Mouse (Mus musculus) stomach, postnatal 0 days (tissue): ENCODE results near the gene Gipr. TPM values are rescaled to one million over a fixed set of nuclear protein-coding genes. Genes with fewer than 3 reads are reported as not detected.

Source experiments
- ATAC-seq: fragments of 200-750 bp; cut with Nextera tagmentation; 2 replicates; pipeline ENCODE4 v1.8.0; 2017; ENCODE audit not compliant: low FRiP score, low TSS enrichment
- DNase-seq: peaks from one replicate; pipeline ENCODE4 v3.0.0-alpha.2; 2016; ENCODE audit warnings: low spot score
- H3K27ac ChIP-seq: fragments of 300-500 bp; sonication (generic); replicated peaks from 2 replicates; pipeline ENCODE4 v1.5.1; 2014; ENCODE audit warnings: mild to moderate bottlenecking, control low read depth
- H3K27me3 ChIP-seq: fragments of 300-500 bp; sonication (generic); 2 replicates; pipeline ENCODE4 v1.6.1; 2014; ENCODE audit warnings: low read length; ENCODE audit not compliant: control insufficient read depth, insufficient read depth
- H3K36me3 ChIP-seq: fragments of 300-500 bp; sonication (generic); 2 replicates; pipeline ENCODE4 v1.6.1; 2014; ENCODE audit warnings: low read length, mixed read lengths; ENCODE audit not compliant: control insufficient read depth, insufficient read depth
- H3K4me1 ChIP-seq: fragments of 300-500 bp; sonication (generic); replicated peaks from 2 replicates; pipeline ENCODE4 v1.6.1; 2014; ENCODE audit warnings: antibody characterized with exemption; ENCODE audit not compliant: control insufficient read depth, insufficient read depth
- H3K4me2 ChIP-seq: fragments of 300-500 bp; sonication (generic); replicated peaks from 2 replicates; pipeline ENCODE4 v1.6.1; 2014; ENCODE audit warnings: low read depth, mild to moderate bottlenecking, control low read depth, moderate library complexity
- H3K4me3 ChIP-seq: fragments of 300-500 bp; sonication (generic); 2 replicates; pipeline ENCODE4 v1.5.1; 2014; ENCODE audit warnings: low read depth, low read length, control low read depth
- H3K9ac ChIP-seq: fragments of 300-500 bp; sonication (generic); 2 replicates; pipeline ENCODE4 v1.6.1; 2014; ENCODE audit warnings: mild to moderate bottlenecking, low read length, control low read depth, mixed read lengths
- H3K9me3 ChIP-seq: fragments of 300-500 bp; sonication (generic); 2 replicates; pipeline ENCODE4 v1.6.1; 2016; ENCODE audit warnings: low read length; ENCODE audit not compliant: control insufficient read depth
- CTCF ChIP-seq: IDR thresholded peaks from 2 replicates; pipeline ENCODE4 v1.5.1; 2016; ENCODE audit warnings: antibody characterized with exemption, low read depth, mild to moderate bottlenecking, moderate library complexity
- EP300 ChIP-seq: optimal IDR thresholded peaks from 2 replicates; pipeline ENCODE3; 2016; ENCODE audit warnings: antibody characterized with exemption
- WGBS: fragments of 180-500 bp; shearing (Covaris S2); extraction: QIAGEN DNeasy Blood & Tissue Kit; methylation state at CpG from one replicate; pipeline ENCODE4 v1.1.7; 2014; 5-methylcytosine and 5-hydroxymethylcytosine counted together
- polyA plus RNA-seq: library from polyadenylated mRNA; unstranded; fragments of >200 nt; fragmentation: Nextera tagmentation; extraction: Ambion mirVana; gene quantifications from 2 replicates; pipeline ENCODE4 v1.2.1, GENCODE M21; 2015

The Gipr gene
- 0.22 and 0.27 TPM in 2 replicates for polyA plus RNA-seq

GRCm38 (mm10) chr7:19165656-19166423 is at the start of gene Gipr:
TSS of gene Gipr (minus strand) at chr7:19166127.
- whole genome bisulfite sequencing = 12% methylated on average over 14 of the region's 14 CpGs
- H3K27ac ChIP-seq = no peak within 1 kb of the TSS

GRCm38 (mm10) chr7:19214940-19215339 is 49.0 kb upstream of the Gipr start:
- Histone ChIP-seq H3K36me3 (no peaks in the 10 kb centered on the region), H3K9ac (no peak overlapping the region), H3K27me3 (no peaks in the 10 kb centered on the region), H3K27ac (no peak overlapping the region), H3K4me1 (no peaks in the 10 kb centered on the region), H3K4me2 (no peak overlapping the region), H3K4me3 (no peak overlapping the region), H3K9me3 (no peaks in the 10 kb centered on the region)
- TF ChIP-seq CTCF (no peak), EP300 (no peak)
- 52% methylated on average over 9 of the region's 9 CpGs for WGBS
- ATAC-seq (no peak), DNase-seq (no peak)

More at GRCm38 (mm10) chr7:19165656-19166423, at the start of gene Gipr:
- H3K36me3 ChIP-seq = no peaks in the 10 kb centered on the region
- H3K9ac ChIP-seq = no peak within 1 kb of the TSS
- no peak within 1 kb of the TSS; the same call in 1 of the 2 replicates for H3K4me2 ChIP-seq
- no peak for ATAC-seq
- no peaks in the 10 kb centered on the region for H3K9me3 ChIP-seq
- H3K4me3 ChIP-seq = no peak within 1 kb of the TSS
- H3K27me3 ChIP-seq = no peaks in the 10 kb centered on the region
- TF ChIP-seq EP300 = no peak
- TF ChIP-seq CTCF = no peak; the same call in 1 of the 2 replicates
- no peak for DNase-seq
- H3K4me1 ChIP-seq = no peaks in the 10 kb centered on the region

GRCm38 (mm10) chr7:19214369-19214768 is 48.4 kb upstream of the Gipr start:
- Histone ChIP-seq H3K9me3 (no peaks in the 10 kb centered on the region), H3K27me3 (no peaks in the 10 kb centered on the region), H3K4me2 (no peak overlapping the region), H3K27ac (no peak overlapping the region), H3K9ac (no peak overlapping the region), H3K36me3 (no peaks in the 10 kb centered on the region), H3K4me3 (no peak overlapping the region), H3K4me1 (no peaks in the 10 kb centered on the region)
- no peak for DNase-seq
- WGBS = 56% methylated on average over 7 of the region's 7 CpGs
- no peak for TF ChIP-seq CTCF
- TF ChIP-seq EP300 = no peak
- ATAC-seq = no peak

- no peak overlapping the region for H3K9ac ChIP-seq
- ATAC-seq = no peak
- DNase-seq = no peak
- 50% methylated on average over 2 of the region's 2 CpGs for WGBS
- H3K27me3 ChIP-seq = no peaks in the 10 kb centered on the region
- TF ChIP-seq EP300 (no peak), CTCF (no peak)
- no peaks in the 10 kb centered on the region for H3K36me3 ChIP-seq
- no peak overlapping the region for H3K4me2 ChIP-seq
- no peaks in the 10 kb centered on the region for H3K4me1 ChIP-seq
- no peak overlapping the region for H3K4me3 ChIP-seq
- H3K9me3 ChIP-seq = no peaks in the 10 kb centered on the region
- no peak overlapping the region for H3K27ac ChIP-seq
Observed at GRCm38 (mm10) chr7:19213385-19213784, 47.5 kb upstream of the Gipr start.

GRCm38 (mm10) chr7:19211996-19212755 is 46.2 kb upstream of the Gipr start, which contains the start of gene Gpr4:
TSS of gene Gpr4 (plus strand) at chr7:19212538.
- TF ChIP-seq CTCF (peak; percentile 34; the same call in 1 of the 2 replicates), EP300 (no peak)
- Histone ChIP-seq H3K9me3 (no peaks in the 10 kb centered on the region), H3K4me2 (peak within 1 kb of the TSS; percentile 65), H3K27me3 (no peaks in the 10 kb centered on the region), H3K36me3 (no peaks in the 10 kb centered on the region), H3K27ac (no peak within 1 kb of the TSS), H3K4me3 (peak within 1 kb of the TSS; percentile 42), H3K9ac (peak within 1 kb of the TSS; percentile 48; the same call in 1 of the 2 replicates), H3K4me1 (no peaks in the 10 kb centered on the region)
- DNase-seq (peak; percentile 46), ATAC-seq (peak; percentile 44; the same call in 1 of the 2 replicates)
- WGBS = 2% methylated on average over 28 of the region's 30 CpGs
